Mouse (Mus musculus) ovary, postnatal 10 days (tissue): ENCODE results near the gene Trim71.
"Not testable (repeated sequence)": the region's sequence is repeated elsewhere in the genome, so short reads cannot be mapped to it uniquely, and the experiment has no call there.

Source experiments
- DNase-seq: peaks from one replicate; pipeline ENCODE4 v3.0.0; 2022; ENCODE audit warnings: low spot score

Gene Trim71

DNA sequence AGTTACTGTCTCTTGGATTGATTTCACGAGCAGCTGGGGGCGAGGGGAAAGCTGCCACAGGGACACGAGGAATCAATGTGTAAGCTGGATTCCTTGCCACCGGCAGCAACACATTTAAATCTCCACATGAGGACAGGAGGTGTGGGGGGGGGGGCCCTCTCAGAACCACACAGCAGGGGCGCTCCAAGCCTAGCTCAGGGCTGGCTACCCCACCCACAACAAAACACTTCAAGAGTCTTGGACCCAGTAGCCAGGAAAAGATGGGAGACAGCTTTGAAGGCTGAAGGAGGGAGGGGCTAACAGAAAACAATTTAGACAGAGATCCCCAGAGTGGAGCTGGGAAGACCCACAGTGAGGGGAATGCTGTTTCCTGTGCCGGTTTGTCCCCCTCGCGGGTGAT, 38.3 kb downstream of the Trim71 start:
- DNase-seq, result no peak

DNA sequence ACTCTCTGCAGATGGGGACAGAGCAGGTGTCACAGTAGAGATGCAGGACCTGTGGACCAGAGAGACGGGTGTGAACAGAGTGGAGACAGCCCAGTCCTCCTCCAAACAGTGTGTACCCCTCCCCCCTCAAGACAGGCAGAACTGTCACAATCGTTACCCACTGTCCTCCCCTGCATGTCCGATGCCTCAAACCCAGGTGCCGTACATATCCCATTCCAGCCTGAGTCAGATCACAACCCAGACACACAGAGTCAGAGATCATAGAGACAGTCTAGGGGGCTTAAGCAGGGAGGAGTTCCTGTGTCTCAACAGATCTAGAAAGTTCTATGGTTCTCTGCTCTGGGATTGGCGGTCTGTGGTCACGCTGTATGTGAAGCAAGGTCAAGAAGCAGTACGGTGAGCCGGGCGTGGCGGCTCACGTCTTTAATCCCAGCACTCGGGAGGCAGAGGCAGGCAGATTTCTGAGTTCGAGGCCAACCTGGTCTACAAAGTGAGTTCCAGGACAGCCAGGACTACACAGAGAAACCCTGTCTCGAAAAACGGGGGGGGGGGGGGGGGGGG, 39.0 kb downstream of the Trim71 start:
- no peak for DNase-seq

DNA sequence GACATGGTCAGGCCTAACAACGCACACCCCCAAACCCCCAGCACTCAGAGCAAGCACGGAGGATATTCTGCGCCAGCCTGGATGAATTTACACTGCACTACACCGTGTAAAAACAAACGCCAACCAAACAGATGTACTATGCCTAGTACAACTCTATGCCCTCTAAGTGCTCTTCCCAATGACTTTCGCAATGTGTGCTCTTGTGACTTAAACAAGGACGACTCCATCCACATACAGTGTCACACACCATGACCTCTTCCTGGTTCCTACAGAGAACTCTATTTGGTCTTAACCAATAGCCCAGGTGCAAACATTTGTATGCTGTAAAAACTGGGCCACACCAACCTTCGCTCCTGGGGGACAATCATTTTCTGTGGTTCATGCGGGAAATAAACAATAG, 41.7 kb downstream of the Trim71 start:
- no peak for DNase-seq

DNA sequence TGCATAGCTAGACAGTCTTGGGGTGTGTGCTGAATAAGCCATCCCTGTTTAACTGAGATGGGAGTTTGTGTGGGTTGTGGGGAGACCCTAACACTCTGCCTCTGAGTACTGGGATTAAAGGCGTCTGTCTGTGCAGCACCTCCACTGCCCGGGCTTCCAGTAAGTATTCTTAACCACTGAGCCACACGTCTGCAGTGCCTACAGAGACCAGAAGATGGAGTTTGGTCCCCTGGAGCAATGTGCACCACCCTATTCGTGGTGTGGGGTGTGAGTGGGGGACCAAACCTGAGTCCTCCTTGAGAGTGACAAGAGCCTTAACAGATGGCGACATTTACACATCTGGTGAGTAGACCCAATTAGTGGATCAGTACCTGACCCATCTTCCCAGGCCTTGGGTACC, 42.1 kb downstream of the Trim71 start:
- DNase-seq, result no peak

DNA sequence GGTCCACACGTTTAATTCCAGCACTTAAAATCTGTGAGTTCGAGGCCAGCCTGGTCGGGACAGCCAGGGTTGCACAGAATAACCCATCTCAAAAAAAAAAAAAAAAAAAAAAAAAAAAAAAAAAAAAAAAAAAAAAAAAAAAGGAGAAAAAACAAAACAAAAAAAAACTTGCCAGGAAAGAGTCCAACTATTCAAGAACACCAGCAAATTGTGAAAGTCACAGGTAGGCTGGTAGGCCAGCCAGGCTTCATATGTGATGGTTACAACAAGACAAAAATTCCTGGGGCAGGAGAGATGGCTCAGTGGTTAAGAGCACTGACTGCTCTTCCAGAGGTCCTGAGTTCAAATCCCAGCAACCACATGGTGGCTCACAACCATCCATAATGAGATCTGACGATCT, 43.6 kb downstream of the Trim71 start:
- not testable (repeated sequence) for DNase-seq

DNA sequence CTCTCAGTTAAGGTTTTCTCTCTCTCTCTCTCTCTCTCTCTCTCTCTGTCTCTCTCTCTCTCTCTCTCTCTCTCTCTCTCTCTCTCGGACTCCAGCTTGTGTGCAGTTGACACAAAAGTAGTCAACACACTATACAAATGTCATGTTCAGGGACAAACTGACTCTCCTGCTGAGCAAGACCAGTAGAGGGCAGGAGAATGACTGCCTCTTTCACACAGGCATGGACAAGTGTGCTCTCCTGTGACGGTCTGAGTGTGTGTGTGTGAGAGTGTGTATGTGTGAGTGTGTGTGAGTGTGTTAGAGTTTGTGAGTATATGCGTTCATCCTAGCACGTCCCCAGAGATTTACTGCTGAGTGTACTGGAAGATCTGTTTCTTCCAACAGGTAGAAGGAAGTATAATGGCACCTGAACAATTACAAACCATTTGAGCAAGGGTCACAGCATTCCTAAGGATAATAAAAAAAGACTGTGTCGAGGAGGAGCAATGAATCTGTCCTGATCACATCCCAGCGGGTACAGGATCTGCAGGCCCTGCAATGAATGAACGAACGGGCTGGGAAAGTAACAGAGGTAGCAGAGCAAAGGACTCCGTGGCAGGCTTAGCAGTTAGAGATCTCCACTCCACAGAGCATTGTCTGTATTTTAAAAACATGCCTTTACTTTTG, 45.2 kb downstream of the Trim71 start:
- DNase-seq, result no peak

DNA sequence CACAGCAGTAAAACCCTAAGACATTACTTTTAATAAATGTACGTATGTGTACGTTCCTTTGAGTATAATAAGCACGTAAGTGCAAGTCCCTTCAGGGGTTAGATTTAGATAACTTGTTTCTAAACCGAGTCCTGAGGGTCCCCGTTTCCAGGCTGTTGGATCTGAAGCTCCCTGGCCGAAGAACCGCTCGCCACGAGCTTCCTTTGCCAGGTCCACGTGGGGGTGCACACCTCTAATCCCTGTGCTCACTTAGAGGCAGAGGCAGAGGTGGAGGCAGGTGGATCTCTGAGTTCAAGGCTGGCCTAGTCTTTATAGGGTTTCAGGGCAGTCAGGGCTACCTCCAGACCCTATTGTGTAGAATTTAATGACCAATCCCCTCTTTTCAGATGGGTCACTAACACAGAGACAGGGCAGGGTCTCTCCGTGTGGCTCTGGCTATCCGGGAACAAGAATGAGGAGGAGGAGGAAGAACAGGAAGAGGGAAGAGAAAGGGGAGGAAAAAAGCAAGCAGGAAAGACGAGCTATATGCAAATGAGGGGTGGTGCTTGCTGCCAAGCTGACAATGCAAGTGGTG, 46.2 kb downstream of the Trim71 start:
- no peak for DNase-seq

DNA sequence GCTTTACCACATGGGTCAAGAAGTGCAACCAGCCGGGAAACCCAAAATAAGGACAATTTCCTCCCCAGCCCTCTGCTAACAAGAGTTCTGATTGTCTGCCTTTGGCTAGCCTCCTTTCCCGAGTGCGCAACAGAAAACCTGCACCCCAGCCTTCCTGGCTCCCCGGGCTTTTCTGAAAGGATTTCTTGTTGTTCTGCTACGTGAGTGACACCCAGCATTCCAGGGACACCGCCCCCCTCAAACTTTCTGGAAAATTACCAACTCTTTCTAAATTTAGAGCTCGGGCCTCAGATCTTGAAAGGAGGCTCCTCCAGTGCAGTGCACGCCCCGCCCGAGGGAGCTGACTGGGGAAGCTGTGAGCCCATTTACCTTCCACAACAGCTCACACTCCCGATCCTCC, 48.8 kb downstream of the Trim71 start, which contains the start of gene C130032M10Rik:
C130032M10Rik (plus strand) TSS at position 334 of the 400 bp plus-strand sequence.
- no peak for DNase-seq

DNA sequence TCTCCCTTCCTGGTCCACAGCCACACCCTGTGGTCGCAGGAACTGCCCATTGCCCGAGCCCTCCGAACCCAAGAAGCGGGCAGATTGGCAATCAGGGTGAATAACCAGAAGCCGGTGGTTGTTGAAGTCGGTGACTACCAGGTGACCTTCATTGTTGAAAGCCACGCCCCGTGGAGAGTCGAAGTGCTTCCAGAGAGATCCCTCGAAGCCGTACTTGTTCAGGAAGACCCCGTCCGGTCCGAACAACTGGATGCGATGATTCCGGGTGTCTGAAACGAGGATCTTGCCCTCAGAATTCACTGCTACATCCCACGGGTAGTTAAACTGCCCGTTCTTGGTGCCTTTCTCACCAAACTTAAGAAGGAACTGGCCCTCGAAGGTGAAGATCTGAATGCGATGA, 51.3 kb downstream of the Trim71 start:
- DNase-seq, result no peak

DNA sequence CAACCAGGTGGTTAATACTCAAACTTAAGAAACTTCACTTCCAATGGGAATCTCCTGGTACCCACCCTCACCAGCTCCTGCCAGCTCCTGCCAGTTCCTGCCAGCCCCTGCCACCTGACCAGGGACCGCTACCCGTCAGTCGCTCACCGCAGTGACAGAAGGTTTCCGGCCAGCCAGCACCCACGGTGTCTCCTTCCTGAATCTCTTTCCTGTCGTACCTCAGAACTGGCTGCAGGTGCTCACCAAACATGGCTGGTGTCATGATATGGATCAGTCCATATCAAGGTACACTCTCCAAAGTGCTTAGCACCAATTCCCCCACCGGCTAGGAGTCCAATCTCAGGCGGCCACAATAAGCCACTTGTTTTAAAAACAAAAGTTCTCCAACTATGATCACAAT, 54.4 kb downstream of the Trim71 start:
- DNase-seq, result no peak

DNA sequence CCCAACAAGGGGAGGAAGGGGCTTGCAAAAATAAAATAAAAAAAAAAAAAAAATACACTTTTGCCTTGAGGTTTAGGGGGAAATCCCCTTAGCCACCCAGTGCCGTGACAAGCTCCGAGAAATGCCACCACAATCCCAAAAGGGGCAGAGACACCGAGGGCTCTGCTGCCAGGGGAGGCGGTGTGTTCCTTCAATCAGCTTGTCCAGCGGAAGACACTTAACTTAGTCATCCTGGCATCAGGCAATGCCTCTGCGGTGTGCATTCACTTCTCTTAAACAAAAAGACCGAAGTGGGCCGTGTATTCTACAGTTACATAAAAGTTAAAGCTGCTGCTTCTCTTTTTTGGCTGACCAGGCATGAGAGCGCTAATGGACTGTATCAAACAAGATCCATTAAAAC, 56.7 kb downstream of the Trim71 start:
- no peak for DNase-seq

DNA sequence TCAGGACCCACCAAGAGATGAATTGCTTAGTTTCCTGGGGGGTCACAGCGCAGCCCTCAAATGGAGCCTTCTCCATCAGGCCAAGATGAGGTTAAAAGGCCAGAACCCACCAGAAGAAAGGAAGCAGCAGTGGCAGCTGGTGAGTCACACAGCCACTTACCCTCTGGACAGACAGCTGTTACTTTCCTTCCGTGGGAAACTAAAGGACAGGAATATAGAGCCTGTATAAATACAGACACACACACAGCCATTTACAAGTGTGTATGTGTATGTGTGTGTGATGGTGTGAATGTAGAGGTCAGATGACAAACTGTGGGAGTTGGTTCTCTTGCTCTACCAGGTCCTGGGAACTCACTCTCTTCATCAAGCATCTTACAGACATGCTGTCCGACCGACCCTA, 57.6 kb downstream of the Trim71 start:
- no peak for DNase-seq

DNA sequence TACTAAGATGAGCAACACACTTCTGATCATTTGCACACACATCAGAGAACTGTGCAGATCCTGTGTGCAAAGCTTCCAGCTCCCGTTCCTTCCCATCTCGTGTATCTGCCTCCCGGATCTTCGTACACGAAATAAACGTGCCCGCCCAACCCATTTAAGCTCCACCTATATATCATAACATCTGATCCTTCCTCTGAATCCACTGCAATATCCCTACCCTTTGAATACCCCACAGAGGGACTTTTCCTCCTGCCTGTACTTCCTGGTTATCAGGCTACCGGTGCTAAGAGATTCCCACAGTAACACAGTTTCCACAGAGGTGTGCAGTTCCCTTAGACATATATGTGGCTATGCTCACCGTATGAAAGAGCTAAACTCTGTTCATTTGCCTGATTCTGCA, 59.4 kb downstream of the Trim71 start, which contains the start of gene Ccr4:
Ccr4 (minus strand) TSS at position 101 of the 400 bp plus-strand sequence.
- no peak for DNase-seq

DNA sequence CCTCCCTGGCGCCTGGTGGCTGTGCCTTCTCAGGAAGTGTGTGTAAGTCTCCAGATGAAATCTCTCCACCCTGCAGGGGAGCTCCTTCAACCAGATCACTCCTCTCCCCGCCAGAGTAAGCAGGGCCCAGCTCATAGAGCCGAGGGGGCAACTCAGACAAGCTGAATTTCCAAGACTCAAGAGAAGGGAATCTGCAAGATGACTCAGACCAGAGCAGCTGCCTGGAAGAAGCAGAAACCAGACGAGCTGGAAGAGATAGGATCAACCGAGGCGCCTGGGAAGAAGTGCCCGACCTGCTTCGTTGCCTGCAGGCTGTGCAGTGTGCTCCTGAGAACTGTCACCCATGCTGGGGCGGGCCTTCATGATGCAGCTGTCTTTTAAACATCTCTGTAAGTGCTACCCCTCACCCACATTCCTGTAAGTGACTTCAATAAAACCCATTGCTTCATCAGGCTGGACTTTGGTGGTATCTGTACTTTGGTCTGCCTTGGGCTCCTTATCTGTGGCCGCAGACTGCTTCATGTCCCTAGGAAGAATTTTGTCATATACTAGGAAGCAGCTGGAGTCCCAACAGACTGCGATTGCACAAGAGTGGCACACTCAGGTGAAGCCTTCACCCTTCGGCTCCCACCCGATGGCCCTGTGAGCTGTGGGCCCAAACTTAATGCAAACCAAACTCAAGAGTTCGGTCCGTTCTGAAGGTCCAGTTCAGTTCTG, 61.3 kb downstream of the Trim71 start:
- DNase-seq, result no peak

DNA sequence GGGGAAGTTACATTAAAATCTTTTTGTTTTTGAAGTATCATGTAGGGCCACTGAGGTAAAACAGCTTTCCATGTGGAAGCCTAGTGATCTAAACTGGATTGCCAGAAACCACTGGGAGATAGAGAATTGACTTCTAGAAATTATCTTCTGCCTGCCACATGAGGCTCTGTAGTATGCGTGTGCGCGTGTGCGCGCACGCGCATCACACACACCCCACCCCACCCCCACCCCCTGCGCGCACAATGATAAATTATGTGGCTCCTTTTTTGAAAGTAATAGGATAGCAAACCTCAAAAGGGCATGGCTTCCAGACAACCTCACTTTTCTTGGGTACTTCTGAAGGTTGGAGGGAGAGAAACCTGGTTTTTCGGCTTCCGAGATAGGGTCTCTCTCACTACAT, 62.3 kb downstream of the Trim71 start:
- DNase-seq, result no peak

DNA sequence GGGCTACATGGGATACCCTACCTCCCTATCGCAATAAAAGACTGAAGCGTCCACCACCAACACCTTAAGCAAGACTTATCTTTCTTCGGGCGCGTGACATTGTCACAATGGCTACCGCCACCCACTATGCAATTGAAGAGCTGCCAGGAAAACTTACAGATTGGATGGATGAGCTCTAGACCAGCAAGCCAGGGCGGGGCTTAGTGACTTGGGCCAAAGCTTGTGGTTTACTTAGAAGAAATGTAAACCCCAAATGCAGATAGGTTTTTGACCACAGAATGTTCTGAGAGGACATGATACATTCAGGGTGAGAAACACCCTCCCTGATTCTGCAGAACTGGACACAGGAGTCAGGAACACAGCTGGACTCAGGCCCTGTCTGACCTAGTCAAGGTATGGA, 63.1 kb downstream of the Trim71 start:
- DNase-seq, result no peak

DNA sequence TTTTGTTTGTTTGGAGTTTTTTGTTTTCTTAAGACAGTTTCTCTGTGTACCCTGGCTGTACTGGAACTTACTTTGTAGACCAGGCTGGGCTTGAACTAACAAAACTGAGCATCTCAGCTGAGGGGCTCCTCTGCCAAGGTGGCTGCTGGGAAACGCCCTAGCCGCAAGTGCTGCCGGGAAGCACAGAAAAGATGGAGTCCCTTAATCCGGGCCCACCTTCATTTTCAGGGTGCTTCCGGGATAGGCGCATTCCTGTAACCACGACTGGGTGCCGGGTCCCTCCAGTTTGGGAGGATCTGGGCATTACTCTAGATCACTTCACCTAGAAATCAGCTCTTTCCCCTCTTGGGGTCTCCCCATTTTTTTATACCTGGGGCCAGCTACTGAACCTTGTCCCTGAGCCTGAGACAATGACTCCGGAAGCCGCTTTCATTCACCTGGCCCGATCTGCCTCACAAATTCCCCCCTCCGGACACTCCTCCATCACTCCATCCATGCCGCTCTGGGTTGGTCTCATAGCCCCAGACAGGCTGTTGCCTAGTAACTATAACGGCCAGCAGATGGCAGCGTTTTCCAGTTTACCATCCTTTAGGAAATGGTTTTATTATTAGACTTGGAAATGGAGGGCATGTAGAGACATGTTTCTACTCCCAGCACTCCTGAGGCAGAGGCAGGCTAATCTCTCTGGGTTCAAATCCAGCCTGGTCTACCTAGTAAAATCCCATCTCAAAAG, 64.2 kb downstream of the Trim71 start:
- peak; percentile 10 for DNase-seq

DNA sequence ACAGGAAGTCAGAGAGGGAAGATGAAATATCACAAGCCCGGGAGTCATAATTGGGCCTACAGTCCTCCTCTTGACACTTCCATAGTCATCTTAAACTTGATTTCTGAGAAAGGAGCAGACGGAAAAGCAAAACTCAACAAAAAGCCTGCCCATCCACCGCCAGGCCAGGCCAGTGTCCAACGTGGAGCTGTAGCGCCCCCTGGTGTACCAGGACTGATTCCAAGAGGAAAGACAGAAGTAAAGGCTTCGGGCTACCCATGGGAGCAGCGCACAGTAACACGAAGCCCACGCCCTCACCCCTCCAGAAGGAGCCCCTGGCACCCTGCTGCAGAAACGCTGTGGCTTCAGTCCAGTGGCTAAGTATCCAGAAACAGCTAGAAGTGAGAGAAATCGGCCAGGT, 66.0 kb downstream of the Trim71 start:
- DNase-seq, result peak; percentile 88

DNA sequence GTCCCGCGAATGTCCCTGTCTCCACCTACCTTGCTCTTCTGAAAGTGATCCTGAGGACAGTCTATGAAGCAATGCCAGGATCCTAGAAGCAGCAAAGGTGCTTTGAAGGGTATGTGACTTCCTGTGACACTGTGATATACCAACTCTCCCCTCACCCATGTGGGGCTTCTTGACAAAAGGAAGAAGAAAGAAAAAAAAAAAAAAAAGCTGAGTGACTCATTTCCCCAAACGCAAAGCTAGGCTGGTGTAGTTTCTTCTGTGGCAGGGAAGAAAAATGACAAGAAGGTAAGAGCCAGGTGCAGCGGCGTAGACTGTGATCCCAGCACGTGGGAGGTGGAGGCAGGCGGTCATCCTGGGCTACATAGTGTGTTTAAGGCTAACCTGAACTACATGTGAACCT, 67.7 kb downstream of the Trim71 start:
- DNase-seq, result no peak

DNA sequence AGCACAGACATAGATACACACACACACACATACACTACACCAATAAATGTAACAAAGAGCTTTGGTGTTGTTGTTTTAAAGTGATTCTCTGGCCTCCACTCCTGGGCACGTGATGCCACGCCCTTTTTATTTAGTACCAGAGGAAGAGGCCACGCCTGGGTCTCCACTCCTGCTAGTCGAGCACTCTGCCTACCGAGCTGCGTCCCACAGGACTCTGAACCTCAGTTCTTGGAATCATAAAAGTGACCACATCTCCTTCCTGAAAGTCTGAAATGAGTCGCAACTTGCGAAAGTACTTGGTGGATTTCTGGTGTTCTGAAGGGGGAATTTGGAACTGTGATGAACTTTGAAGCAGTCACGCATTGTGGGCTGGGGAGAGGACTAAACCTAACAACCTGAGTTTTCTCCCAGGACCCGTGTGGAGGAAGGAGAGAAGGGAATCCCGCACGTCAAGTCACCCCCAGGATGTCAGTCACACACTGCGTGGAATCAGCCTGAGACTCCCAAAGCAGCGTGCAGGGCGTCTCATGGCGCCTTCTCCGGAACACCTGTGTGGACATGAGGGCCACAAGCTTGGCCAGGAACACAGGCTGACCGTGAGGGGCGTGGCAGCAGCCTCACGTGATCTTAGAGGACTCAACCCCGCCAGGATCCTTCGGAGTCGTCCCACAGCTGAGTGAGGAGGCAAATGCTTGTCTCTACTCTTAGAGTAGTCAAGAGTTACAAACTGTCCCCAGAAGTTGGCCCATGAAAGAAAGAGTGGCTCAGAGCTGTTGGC, 76.5 kb downstream of the Trim71 start:
- no peak for DNase-seq

DNA sequence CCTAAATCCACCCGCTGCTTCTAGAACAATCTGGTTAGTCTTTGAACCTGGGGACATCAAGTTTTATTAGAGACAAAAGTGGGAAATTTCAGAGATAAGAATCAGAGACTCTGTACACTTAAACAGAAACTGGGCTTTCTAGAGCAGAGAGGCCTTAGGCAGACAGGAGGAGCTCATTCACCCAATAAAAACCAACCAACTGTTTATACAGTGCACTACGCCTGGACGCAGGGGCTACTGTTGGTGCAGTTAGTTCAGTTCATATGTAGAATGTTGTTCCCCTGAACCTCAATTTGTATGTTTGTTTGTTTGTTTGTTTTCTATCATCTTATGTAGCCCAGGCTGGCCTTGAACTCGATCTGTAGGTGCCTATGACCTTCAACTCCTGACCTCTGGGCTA, 77.4 kb downstream of the Trim71 start:
- no peak for DNase-seq

DNA sequence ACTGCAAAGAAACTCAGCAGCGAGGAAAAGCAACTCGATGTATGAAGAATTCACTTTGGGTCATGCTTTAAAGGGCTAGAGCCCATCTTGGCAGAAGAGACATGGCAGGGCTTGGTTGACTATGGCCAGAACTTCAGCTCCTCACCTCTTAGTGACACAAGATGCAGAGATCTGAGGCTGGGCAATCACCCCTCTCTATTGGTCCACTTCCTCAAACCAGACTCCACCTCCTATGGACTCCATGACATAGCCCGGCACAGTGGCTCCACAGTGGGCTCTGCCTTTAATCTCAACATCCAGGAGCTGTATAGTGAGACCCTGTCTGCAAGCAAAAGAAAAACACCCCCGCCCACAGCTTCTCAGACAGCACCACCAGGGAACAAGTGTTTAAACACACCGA, 79.4 kb downstream of the Trim71 start:
- DNase-seq, result no peak
